Mouse (Mus musculus): Measurements from ENCODE around the gene Pias4. TPM values are rescaled to one million over a fixed set of nuclear protein-coding genes. Genes with fewer than 3 reads are reported as not detected.

The Pias4 gene
- polyA plus RNA-seq, 1 experiment from 2014 or later: 52.8 TPM

DNA sequence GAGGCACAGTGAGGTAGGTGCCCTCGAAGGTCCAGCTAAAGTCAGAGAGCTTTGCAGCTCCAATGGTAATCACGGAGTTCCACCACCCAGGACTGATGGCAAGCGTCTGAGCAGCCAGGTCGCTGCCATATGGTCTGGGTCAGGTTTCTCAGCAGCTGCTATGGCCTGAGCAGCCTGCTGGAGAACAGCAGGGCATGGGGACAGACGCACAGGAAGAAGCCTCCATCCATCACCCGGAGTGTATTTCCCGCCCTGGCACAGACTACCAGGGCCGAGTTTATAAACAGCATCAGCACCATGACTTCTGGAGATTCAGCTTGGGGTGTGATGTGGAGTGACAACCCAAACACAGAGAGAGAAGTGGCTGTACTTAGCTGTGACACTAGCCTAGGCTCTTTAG lies 2.6 kb downstream of the Pias4 start:
- no peak for ATAC-seq (ENCODE audit: low FRiP score)
- no peak overlapping the region for H3K27ac ChIP-seq (replicated peaks)
- no peaks in the 10 kb centered on the region for H3K9me3 ChIP-seq (replicated peaks)
- H3K4me3 ChIP-seq (replicated peaks): no peak overlapping the region
- no peaks in the 10 kb centered on the region for H3K27me3 ChIP-seq (replicated peaks)
- no peak overlapping the region for H3K4me2 ChIP-seq
- H3K36me3 ChIP-seq: peaks cover 33% of the 10 kb centered on the region
- no peak overlapping the region for H3K9ac ChIP-seq (replicated peaks)
- WGBS: 89% methylated on average over 8 of the region's 8 CpGs
- H3K4me1 ChIP-seq: peaks cover 60% of the 10 kb centered on the region

DNA sequence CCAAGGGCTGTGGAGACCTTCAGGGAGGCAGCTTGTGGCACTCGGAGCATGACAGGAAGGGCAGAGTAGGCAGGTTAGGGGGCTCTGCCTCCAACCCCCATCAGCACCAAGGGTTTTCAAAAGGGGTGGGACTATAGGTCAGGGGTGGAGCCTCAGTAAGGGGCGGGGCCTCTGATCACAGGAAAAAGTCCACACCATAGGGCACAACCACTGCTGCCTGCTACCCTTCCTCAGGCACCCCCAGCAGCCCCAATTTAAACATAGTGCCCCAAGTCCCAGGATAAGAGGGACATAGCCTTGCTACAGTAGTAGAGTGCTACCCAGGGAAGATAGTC lies 5.4 kb downstream of the Pias4 start:
- no peak for ATAC-seq (ENCODE audit: low FRiP score)
- Histone ChIP-seq H3K4me2 (peak overlapping the region; percentile 11; the same call in 1 of the 2 replicates), H3K9me3 (replicated peaks) (no peaks in the 10 kb centered on the region), H3K36me3 (peaks cover 51% of the 10 kb centered on the region), H3K4me3 (replicated peaks) (no peak overlapping the region), H3K27ac (replicated peaks) (no peak overlapping the region), H3K27me3 (replicated peaks) (no peaks in the 10 kb centered on the region), H3K4me1 (peaks cover 52% of the 10 kb centered on the region), H3K9ac (replicated peaks) (no peak overlapping the region)
- 83% methylated on average over 2 of the region's 2 CpGs for WGBS

DNA sequence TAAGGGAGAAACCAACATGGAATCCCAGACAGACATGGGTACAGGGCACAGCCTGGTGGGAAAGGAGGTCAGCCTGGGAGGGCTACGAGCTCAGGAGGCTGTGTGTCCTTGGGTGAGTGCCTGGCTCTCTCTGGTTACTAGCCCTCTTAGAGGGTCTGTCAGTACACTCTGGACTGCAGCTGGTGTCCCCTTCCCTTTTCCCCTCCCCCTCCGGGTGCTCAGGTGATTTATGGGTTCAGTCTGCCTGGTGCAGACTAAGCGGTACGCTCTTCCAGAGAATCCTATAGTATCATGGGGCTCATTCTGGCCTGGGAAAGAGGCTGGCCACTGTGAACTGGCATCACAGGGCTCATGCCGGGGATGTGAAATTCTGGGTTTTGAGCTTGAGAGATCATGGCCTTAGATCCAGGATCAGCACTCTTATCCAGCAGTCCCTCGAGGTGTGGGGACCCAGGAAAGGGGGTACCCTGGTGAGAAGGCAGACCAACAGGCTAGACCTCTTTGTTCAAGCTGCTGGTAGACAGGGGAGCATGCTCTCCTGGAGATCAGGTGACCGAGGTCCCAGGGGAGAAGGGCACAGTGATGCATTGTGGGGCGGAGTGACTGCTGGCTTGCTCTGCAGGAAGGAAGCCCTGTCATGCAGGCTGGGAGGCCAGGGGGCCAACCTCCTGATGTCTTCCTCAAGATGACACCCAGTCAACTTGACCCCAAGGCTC lies 6.0 kb downstream of the Pias4 start:
- Histone ChIP-seq H3K4me2 (peak overlapping the region; percentile 11; the same call in 1 of the 2 replicates), H3K9ac (replicated peaks) (no peak overlapping the region)
- ATAC-seq (ENCODE audit: low FRiP score): no peak

GRCm38 (mm10) chr10:81154736-81155135 lies 13.0 kb downstream of the Pias4 start:
- H3K4me3 ChIP-seq (replicated peaks): no peak overlapping the region
- no peak overlapping the region for H3K9ac ChIP-seq (replicated peaks)
- H3K27ac ChIP-seq (replicated peaks): no peak overlapping the region
- H3K4me1 ChIP-seq: 0 out of 2 replicates have a peak, but pooled peaks cover 3% of the 10 kb centered on the region
- no peaks in the 10 kb centered on the region for H3K27me3 ChIP-seq (replicated peaks)
- no peak overlapping the region for H3K4me2 ChIP-seq
- WGBS: 83% methylated on average over 6 of the region's 6 CpGs
- H3K9me3 ChIP-seq (replicated peaks): no peaks in the 10 kb centered on the region
- peaks cover 73% of the 10 kb centered on the region for H3K36me3 ChIP-seq
- ATAC-seq (ENCODE audit: low FRiP score): no peak

More for the DNA sequence above, 6.0 kb downstream of the Pias4 start:
- no peaks in the 10 kb centered on the region for H3K9me3 ChIP-seq (replicated peaks)
- peaks cover 56% of the 10 kb centered on the region for H3K36me3 ChIP-seq
- WGBS: 39% methylated on average over 8 of the region's 8 CpGs
- H3K27me3 ChIP-seq (replicated peaks): no peaks in the 10 kb centered on the region
- no peak overlapping the region for H3K4me3 ChIP-seq (replicated peaks)
- peaks cover 47% of the 10 kb centered on the region for H3K4me1 ChIP-seq
- H3K27ac ChIP-seq (replicated peaks): no peak overlapping the region

DNA sequence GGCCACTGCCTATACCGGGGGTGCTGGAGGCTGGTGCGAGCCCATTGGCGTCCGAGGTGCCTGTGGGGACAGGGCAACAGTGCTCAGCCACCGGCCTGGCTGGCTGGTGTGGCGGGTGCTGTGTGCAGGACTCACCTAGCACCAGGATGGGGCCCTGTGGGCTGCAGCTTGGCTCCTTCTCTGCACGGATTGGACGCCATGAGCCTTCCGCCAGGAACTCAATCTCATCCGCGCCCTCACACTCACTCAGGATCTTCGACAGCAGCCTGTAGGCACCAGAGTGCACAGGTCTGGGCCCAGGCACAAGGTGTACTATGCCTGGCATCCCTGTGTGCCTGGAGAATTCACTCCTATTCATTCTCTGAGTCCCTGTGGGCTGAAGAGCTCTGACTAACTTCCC lies 13.4 kb downstream of the Pias4 start:
- Histone ChIP-seq H3K27me3 (replicated peaks) (no peaks in the 10 kb centered on the region), H3K36me3 (peaks cover 76% of the 10 kb centered on the region), H3K4me1 (0 out of 2 replicates have a peak, but pooled peaks cover 3% of the 10 kb centered on the region), H3K9ac (replicated peaks) (no peak overlapping the region), H3K9me3 (replicated peaks) (no peaks in the 10 kb centered on the region), H3K4me3 (replicated peaks) (no peak overlapping the region), H3K4me2 (no peak overlapping the region), H3K27ac (replicated peaks) (no peak overlapping the region)
- ATAC-seq (ENCODE audit: low FRiP score): no peak
- WGBS: 94% methylated on average over 12 of the region's 12 CpGs

DNA sequence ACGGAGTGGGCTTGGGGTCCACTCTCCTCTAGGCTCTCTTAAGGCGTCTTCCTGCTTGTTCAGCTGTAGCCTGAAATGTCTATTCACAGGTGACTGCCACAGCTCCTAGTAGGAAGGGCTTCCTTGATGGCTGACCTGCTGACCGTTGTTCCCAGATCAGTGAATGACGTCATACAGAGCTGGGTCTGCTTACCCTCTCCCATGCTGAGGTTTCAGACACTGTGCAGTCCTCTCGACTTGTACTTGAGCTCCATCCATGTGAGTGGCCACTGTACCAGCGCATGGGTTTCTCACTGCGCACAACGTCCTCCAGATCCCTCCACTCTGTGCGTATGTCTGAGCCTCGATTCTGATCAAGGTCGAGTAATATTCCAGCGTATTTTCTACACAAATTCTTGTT lies 15.1 kb downstream of the Pias4 start:
- ATAC-seq (ENCODE audit: low FRiP score): no peak
- peaks cover 79% of the 10 kb centered on the region for H3K36me3 ChIP-seq
- WGBS: 80% methylated on average over 12 of the region's 12 CpGs
- no peaks in the 10 kb centered on the region for H3K9me3 ChIP-seq (replicated peaks)
- no peak overlapping the region for H3K27ac ChIP-seq (replicated peaks)
- no peaks in the 10 kb centered on the region for H3K27me3 ChIP-seq (replicated peaks)
- H3K4me3 ChIP-seq (replicated peaks): no peak overlapping the region
- H3K4me2 ChIP-seq: no peak overlapping the region
- H3K4me1 ChIP-seq: no peaks in the 10 kb centered on the region
- H3K9ac ChIP-seq (replicated peaks): no peak overlapping the region

DNA sequence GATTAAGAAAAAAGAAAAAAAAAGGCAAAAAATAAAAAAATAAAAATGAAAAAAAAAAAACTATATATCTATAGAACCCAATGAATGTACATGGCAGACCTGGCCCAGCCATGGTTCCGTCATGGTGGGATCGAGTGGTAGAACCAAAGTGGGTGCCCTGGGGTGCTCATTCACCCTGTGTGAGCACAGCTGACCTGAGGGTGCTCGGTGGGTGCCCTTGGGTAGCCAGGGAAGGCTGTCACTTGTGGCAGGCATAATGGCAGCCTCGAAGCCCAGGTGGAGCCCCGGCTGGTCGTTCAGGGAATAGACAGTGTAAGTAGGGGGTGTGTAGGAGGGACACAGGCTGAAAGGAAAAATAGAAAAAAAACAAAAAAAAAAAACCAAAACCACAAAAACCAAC lies 16.5 kb downstream of the Pias4 start:
- Histone ChIP-seq H3K9me3 (replicated peaks) (no peaks in the 10 kb centered on the region), H3K4me3 (replicated peaks) (no peak overlapping the region), H3K27me3 (replicated peaks) (no peaks in the 10 kb centered on the region), H3K36me3 (peaks cover 79% of the 10 kb centered on the region), H3K4me1 (no peaks in the 10 kb centered on the region), H3K4me2 (no peak overlapping the region), H3K27ac (replicated peaks) (no peak overlapping the region), H3K9ac (replicated peaks) (no peak overlapping the region)
- WGBS: 78% methylated on average over 6 of the region's 6 CpGs
- ATAC-seq (ENCODE audit: low FRiP score): no peak

GRCm38 (mm10) chr10:81146296-81146695 lies 21.4 kb downstream of the Pias4 start:
- Histone ChIP-seq H3K9me3 (replicated peaks) (no peaks in the 10 kb centered on the region), H3K27me3 (replicated peaks) (no peaks in the 10 kb centered on the region), H3K36me3 (peaks cover 71% of the 10 kb centered on the region), H3K9ac (replicated peaks) (no peak overlapping the region), H3K4me2 (no peak overlapping the region), H3K4me1 (peaks cover 26% of the 10 kb centered on the region), H3K27ac (replicated peaks) (no peak overlapping the region), H3K4me3 (replicated peaks) (no peak overlapping the region)
- 91% methylated on average over 4 of the region's 4 CpGs for WGBS
- ATAC-seq (ENCODE audit: low FRiP score): no peak

DNA sequence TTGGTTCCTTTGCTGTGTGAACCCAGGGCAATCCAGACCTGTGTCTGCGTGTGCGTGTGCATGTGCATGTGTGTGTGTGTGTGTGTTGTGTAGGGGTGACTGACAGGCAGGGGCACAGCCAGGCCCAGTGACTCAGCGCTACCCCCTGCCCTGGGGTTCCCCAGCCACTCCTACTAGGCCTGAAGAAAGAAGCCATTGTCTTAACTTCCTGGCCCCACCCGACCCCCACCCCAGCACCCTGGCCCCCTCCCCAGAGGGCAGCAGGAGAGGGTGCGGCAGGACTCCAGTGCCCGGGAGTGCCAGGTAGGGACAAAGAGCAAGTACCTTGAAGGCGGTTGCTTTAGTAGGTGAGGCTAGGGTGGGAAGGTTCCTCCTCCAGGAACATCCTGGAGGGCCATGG lies 21.9 kb downstream of the Pias4 start:
- no peak overlapping the region for H3K4me3 ChIP-seq (replicated peaks)
- peaks cover 31% of the 10 kb centered on the region for H3K4me1 ChIP-seq
- H3K27me3 ChIP-seq (replicated peaks): no peaks in the 10 kb centered on the region
- H3K4me2 ChIP-seq: no peak overlapping the region
- 89% methylated on average over 7 of the region's 7 CpGs for WGBS
- H3K9me3 ChIP-seq (replicated peaks): no peaks in the 10 kb centered on the region
- peaks cover 71% of the 10 kb centered on the region for H3K36me3 ChIP-seq
- H3K27ac ChIP-seq (replicated peaks): no peak overlapping the region
- no peak for ATAC-seq (ENCODE audit: low FRiP score)
- no peak overlapping the region for H3K9ac ChIP-seq (replicated peaks)

- Histone ChIP-seq H3K4me2 (no peak overlapping the region), H3K4me1 (peaks cover 36% of the 10 kb centered on the region), H3K27me3 (replicated peaks) (no peaks in the 10 kb centered on the region), H3K27ac (replicated peaks) (no peak overlapping the region), H3K4me3 (replicated peaks) (no peak overlapping the region), H3K36me3 (peaks cover 69% of the 10 kb centered on the region), H3K9ac (replicated peaks) (no peak overlapping the region), H3K9me3 (replicated peaks) (no peaks in the 10 kb centered on the region)
- WGBS: 98% methylated on average over 6 of the region's 6 CpGs
- ATAC-seq (ENCODE audit: low FRiP score): no peak
Observed at GRCm38 (mm10) chr10:81145307-81145706, 22.4 kb downstream of the Pias4 start.

- Histone ChIP-seq H3K4me1 (peaks cover 42% of the 10 kb centered on the region), H3K27ac (replicated peaks) (no peak overlapping the region), H3K36me3 (peaks cover 63% of the 10 kb centered on the region), H3K27me3 (replicated peaks) (no peaks in the 10 kb centered on the region), H3K4me2 (no peak overlapping the region), H3K9ac (replicated peaks) (no peak overlapping the region), H3K9me3 (replicated peaks) (no peaks in the 10 kb centered on the region), H3K4me3 (replicated peaks) (no peak overlapping the region)
- WGBS: 93% methylated on average over 27 of the region's 27 CpGs
- ATAC-seq (ENCODE audit: low FRiP score): no peak
Observed at GRCm38 (mm10) chr10:81144667-81145066, 23.1 kb downstream of the Pias4 start.

GRCm38 (mm10) chr10:81143845-81144437 lies 23.8 kb downstream of the Pias4 start:
- ATAC-seq (ENCODE audit: low FRiP score): no peak
- WGBS: 95% methylated on average over 52 of the region's 52 CpGs
- H3K36me3 ChIP-seq: peaks cover 57% of the 10 kb centered on the region
- H3K9me3 ChIP-seq (replicated peaks): no peaks in the 10 kb centered on the region
- no peak overlapping the region for H3K9ac ChIP-seq (replicated peaks)
- H3K4me2 ChIP-seq: no peak overlapping the region
- no peak overlapping the region for H3K4me3 ChIP-seq (replicated peaks)
- H3K27ac ChIP-seq (replicated peaks): no peak overlapping the region
- peaks cover 50% of the 10 kb centered on the region for H3K4me1 ChIP-seq
- H3K27me3 ChIP-seq (replicated peaks): no peaks in the 10 kb centered on the region
